Mouse (Mus musculus): ENCODE data around the gene Abi2.
A peak's percentile ranks its signal among the peaks of the same experiment; 100 is the strongest.
"Not testable (repeated sequence)": the region's sequence is repeated elsewhere in the genome, so short reads cannot be mapped to it uniquely, and the experiment has no call there.

The Abi2 gene

DNA sequence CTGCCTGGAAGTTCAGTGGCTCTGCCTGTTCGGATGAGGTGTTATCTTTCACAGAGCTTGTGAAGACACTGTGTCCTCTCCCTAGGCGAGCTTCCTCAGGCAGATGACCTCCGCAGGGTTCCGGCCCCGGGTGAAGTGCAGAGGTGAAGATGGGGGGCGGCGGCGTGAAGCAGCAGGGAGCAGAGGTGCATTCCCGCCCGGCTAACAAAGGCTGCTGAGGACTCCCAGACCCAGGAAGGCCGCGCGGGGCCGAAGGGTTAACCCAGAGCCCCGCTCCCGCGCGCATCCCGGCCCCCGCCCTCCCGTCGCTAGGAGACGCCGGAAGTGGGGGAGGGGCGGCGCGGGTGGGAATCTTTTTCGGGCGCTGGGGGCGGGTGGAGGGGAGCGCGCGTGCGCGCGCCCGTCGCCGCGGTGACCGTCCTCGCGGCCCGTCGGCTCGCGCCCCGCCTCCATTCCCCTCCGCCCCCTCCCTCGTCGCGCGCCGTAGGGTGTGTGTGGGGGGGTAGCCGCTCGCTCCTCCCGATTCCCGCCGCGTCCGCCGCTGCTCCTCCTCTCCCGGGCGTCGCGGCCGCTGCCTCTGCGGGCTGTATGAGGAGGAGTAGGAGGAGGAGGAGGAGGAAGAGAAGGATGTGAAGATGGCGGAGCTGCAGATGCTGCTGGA lies at the start of gene Abi2:
TSS of gene Abi2 (plus strand) at position 452 of the 661 bp plus-strand sequence.
- DNase-seq: peak; percentile 89

DNA sequence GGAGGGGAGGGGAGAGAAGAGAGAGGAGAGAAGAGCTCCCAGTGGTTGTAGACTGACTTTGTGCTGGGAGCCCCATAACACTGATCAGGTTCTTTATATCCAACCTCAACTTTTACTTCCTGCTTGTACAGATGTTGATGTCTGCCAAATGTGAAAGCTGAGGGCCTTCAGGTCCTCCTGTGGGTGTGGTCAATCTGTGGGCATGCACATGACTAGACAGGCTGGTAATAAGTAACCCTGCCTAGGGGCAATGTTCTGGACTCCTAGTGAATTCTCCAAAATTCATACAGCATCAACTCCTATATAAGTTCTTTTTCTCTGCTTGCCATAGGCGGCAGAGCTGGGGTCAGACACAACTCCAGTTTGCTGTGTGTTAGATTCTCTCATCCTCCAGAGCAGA lies 47.8 kb upstream of the Abi2 start:
- no peak for DNase-seq

DNA sequence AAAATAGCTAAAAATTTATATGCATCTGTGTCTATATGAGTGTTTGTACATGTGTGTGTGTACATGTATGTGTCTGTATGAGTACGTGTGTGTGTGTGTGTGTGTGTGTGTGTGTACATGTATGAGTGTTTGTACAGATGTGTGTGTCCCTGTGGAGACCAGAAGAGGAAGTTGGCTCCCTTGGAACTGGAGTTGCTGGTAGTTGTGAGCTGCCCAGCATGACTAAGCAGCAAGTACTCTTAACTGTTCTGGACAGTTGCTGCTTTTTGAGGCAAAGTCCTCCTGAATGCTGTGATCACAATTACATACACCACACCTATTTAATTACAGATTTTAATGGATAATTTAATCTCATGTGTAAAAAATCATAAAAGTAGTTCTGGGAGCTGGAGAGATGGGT lies 32.9 kb upstream of the Abi2 start:
- no peak for DNase-seq

DNA sequence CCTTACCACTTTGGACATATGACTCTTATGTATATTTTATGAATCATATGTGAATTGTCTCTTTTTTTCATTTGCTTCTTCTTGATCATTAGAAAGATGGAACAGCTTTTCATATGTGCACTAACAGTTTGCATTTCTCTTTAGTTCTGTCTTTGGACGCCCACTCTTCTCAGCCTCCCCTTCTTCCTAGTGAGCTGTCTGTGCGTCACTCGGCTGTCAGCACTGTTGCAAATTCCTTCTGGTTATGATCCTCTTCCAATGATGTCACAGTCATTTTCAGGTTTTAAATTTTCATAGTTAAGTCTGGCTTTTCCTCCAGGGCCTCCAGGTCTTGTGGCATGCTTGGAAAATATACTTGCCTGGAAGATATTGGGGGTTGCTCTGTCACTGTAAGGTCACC lies 27.5 kb upstream of the Abi2 start:
- DNase-seq: no peak

DNA sequence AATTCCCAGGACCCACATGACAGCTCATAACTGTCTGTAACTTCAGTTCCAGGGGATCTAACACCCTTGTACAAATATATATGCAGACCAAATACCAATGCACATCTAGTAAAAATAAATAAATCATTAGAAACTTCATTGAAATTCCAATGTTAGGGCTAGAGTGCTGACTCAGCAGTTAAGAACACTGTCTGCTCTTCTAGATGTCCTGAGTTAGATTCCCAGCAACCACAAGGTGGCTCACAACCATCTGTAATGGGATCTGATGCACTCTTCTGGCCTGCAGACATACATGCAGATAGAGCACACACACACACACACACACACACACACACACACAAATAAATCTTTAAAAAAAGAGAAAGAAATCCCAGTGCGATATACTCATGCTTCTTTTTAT lies 4.6 kb upstream of the Abi2 start:
- DNase-seq: no peak

DNA sequence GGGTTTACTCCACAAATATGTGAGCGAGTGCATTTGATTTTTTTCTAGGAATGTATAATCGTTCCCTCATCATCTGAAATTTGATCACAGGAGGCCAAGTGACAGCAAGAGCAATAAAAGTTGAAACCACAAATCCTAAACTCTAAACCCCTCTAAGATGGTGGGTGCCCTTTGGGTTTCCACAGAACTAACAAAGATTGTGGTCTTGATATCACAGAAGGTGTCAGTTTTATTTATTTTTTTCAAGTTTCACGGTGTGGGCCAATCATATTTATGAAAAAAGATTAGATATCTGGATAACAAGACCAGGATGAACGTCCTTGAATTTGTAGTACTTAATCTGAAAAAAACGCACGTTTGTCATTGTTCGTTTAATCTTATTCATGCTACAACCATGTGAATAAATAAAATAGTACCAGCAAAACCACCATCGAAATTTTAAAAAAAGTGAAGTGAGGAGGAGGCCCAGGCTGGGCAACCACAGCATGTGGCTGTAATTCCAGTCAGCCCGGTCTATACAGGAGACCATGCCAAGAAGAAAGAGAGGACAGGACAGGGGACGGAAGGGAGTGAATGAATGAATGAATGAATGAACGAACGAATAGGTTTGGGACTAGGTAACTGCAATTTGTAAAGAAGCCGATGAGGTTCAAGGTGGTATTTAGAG lies 785 bp upstream of the Abi2 start:
- DNase-seq: no peak

DNA sequence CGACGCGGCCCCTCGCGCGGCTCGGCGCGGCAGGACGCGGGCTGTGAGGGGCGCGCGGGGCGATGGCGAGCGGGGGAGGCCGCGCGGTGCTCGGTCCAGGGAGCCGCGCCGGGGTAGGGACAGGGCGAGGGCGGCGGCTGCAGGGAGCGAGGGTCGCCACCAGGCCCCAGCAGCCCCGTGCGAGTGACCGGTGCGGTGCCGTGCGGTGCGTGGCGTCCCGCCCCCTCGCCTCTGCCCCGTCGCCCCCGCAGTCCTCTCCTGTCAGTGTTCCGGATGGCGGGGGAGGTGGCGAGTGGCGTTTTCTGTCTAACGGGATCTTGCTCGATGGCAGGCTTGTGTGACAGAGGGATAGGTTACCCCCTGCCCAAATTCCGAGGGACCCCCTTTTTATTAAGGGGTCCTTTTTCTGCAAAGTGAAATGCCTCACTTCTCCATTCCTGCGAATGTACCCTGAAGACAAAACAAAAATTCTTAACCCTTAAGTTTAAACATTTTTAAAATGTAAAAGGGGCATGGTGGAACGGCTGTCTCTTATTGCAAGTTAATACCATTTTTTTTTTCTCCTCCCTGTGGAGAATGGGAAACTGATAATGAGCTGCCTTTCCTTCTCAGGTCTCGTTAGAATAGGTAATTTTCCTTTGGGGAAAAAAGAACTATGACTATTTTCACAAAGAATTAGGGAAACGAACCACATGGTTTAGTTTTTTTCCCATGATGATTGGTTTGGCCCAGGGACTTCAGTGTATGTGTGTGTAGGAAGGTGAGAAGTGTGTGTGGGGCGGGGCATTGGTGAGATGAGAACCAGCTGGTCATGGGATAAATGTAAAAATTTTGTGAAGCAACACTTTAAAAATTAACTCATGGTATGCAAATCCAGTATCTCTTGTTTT lies 754 bp downstream of the Abi2 start:
- DNase-seq: peak; percentile 61

DNA sequence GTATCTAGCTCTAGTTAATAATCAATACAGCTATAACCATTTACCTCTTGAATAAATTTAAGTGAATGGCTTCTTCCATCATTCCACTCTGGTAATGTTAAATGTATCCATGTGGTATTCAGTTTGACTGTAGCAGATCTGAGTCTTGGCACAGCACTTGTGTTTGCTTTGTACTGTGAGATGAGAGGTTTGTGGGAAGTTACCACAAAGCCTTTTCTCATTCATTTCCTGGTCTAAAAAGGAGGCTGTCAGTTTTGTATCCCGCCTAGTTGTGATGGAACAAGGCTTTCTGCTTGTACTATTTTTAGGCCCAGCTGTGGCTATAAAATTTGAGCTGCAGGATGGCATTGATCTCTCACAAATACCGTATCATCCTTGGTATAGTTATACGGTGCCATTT lies 7.3 kb downstream of the Abi2 start:
- no peak for DNase-seq

DNA sequence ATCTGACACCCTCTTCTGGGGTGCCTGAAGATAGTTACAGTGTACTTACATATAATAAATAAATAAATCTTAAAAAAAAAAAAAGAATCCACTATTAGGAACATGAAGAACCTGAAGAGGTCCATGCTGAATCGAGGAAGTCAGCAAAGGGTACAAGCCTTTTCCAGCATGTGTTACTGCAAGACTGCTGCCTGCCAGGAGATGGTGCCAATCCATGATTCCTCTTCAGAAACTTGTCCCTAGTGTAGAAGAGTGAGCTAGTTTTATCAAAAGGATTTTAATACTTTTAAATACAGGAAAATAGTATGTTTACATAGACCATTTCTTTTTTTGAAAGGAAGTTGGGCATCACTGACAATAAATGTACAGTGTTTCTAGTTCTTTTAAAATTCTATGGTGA lies 14.5 kb downstream of the Abi2 start:
- DNase-seq: no peak

DNA sequence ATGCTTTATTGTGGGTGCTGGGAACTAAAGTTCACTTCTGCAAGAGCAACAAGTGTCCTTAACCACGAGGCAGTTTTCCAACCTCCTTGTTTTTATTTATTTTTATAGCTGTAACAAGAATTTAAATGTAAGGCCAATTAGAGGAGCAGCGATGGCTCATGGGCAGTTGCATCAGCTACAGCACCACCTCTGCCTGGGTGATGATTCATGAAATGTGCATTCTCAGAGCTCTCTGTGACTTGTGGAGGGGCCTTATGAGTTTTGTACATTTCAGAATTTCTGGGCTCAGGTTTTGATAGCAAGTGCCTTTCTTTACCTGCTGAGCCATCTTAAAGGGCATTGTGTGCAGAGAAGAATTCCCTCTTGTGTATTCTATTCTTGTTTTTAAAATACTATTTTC lies 18.9 kb downstream of the Abi2 start:
- DNase-seq: no peak

DNA sequence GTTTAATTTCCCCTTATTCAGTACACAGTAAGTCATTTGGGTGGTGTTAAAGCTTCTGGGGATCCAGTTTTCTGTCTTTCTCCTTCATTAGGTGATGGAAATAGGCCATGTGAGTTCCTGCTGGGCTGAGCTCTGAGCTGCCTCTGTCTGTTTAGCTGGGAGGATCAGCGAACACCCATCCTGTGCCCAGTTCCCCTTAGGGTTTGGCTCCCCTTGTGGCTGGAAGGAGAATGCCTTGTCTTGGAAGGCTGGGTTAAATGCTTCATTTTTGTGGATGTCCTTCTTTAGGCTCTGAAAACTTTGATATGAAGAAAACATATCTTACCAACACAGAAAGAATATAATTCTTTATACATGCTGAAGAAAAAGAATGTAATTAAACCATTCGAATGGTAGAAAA lies 19.5 kb downstream of the Abi2 start:
- DNase-seq: peak; percentile 32

DNA sequence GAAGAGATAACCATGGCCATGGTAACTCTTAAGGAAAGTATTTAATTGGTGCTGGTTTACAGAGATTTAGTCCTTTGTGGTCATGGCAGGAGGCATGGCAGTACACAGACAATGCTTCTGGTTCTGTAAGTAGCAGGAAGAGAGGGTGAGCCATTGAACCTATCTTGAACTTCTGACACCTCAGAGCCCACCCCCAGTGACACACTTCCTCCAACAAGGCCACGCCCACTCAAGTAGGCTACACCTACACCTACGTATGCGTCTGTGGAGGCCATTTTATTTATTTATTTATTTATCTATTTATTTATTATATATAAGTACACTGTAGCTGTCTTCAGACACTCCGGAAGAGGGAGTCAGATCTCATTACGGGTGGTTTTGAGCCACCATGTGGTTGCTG lies 22.1 kb downstream of the Abi2 start:
- DNase-seq: no peak

DNA sequence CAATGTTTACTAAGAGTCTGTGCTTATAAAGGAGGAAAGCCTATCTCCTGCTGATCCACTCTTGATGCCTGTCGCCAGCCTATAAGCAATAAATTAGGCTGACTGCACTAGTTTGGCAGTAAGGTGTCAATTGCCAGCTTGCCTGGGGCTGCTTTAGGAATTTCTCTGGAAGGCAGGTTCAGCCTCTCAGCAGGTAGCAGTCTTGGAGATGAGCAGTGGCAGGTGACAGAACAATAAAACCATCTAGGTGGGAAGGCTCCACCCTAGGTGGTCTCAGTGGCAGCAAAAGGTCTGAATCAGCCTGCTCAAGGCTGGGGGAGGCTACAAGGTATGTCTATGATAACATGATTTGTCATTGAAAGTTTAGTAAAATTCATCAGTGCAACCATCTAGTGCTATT lies 23.1 kb downstream of the Abi2 start:
- no peak for DNase-seq

DNA sequence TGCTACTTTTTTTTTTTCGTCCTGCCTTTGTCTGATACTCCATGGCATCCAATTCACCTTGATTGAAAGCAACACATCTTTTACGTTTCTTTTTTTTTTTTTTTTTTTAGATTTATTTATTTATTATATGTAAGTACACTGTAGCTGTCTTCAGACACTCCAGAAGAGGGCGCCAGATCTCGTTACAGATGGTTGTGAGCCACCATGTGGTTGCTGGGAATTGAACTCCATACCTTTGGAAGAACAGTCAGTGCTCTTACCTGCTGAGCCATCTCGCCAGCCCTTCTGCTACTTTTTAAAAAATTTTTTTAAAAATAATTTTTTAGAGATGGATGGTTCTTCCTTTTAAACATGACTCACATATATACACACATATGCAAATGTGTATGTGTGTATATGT lies 32.0 kb downstream of the Abi2 start:
- not testable (repeated sequence) for DNase-seq

DNA sequence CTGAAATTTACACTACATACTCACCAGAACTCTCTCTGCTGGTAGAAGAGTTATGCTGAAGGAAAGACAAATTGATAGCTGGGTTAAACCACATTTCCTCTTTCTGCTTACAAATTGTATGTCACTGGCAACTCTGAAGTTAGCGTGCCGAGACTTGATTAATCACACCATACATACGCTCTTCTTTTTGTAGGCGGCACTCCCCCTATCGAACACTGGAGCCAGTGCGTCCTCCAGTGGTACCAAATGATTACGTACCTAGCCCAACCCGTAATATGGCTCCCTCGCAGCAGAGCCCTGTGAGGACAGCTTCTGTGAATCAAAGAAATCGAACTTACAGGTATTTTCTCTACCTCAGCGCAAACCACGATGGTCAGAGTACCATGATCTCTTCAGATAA lies 37.6 kb downstream of the Abi2 start:
- no peak for DNase-seq

DNA sequence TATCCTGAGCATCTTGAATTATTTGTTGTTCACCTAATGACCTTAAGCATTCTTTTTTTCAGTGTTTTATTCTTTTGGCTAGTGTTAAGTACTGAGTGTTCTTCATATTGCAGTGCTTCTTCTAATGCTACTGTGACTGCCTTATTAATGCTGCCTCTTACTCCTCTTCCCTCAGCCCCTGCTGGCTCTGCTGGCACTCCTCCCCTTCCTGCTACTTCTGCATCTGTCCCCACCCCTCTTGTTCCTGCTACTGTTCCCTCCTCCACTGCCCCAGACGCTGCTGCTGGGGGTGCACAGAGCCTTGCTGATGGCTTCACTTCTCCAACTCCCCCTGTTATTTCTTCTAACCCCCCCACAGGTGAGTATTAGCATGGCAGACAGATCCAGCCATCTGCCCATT lies 40.5 kb downstream of the Abi2 start:
- DNase-seq: no peak

DNA sequence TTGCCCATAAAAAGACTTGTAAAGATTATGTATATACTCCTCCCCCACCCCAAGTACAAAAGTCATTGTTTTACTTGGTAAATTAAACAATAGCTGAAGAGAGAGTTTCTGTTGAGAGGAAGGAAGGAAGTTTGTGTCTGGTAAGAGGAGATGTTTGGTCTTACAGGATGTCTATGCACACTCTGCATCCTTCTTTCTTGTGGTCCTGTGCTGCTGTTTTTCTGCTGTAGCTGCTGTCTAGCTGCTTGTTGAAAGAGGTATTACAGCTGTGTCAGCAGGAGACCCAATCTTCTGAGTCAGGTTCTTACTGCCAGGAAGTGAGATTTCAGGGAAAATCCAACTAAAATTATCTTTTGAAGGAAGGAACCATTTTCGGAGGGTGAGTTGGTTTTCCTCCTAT lies 51.2 kb downstream of the Abi2 start:
- no peak for DNase-seq

DNA sequence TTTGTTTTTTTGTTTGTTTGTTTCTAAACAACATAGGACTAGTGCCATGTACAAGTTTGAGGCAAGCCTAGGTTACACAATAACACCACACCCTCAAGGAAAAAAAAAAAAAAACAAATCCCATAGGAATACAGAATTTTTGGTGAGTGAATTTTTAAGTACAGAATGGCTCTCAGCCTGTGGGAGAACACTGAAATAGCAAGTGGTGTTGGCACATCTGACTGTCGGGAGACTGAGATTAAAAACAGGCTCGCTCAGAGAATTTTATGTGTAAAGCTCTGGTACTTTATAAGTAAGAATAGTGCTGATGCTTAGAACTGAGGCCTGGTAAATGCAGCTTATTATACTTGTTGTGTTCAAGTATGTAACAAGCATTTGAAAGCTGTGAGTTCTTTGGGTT lies 60.1 kb downstream of the Abi2 start:
- no peak for DNase-seq

DNA sequence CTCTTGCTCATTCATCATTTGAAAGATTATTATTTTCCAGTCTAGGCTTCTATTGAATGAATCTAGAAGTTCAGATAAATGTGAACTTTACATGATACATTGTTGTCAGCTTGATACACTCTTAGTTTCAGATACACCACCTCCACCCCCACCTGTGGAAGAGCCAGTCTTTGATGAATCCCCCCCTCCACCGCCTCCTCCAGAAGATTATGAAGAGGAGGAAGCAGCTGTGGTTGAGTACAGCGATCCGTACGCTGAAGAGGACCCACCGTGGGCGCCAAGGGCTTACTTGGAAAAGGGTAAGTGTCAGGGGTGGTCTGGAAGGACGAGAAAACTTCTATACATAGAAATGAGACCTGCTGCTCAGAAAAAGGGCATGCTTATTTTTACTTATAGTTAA lies 61.1 kb downstream of the Abi2 start:
- no peak for DNase-seq

DNA sequence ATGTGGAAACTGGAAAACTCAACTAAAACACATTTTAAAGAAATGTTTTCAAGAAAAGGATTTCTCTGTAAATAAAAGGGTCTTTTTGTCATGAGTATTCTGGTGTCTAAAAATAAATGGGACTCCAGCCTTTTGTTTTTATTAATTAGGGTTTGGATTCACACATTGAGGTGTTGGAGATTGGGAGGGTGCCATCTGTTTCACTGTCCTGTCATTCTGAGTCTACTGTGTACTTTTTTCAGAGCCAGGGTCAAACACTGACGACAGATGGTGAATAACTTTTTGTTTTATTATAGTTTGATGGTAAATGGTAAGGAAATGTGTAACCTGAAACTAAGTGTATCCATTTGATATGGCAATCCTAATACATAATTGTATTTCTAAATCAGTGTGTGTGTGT lies 72.1 kb downstream of the Abi2 start:
- DNase-seq: no peak

DNA sequence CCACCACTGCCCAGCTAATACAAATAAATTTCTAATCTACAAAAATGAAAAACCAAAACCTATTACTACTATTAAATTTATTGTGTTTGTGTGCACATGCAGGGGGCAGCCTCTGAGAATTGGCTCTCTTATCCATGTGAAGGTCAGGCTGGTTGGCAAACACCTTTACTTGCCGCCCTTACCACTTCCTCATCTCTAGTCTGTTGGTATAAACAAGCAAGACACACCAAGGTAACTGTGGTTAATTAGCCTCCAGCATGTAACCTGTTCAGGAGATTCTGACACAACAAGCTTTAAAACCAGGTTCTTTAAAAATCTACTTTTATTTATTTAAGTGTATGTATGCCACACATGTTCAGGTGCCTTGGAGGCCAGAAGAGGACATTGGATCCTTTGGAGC lies 73.5 kb downstream of the Abi2 start:
- no peak for DNase-seq

DNA sequence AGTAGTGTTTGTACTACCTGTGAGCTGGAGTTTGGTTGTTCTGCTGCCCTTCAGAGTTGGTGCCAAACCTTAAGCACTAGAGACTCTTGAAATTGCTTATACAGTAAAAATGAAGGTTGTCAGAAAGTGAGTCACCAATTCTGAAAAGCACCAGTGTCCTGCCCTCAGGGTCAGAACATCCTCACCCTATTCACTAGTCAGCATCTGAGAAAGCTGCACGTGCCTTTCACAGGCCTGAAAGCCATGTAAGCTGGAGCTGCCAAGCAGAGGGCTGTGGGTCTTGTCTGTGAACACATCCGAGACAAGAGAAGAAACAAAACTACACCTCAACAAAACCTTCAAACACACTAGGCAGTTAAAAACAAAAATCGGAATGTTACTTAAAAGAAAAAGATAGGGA lies 76.2 kb downstream of the Abi2 start:
- no peak for DNase-seq

DNA sequence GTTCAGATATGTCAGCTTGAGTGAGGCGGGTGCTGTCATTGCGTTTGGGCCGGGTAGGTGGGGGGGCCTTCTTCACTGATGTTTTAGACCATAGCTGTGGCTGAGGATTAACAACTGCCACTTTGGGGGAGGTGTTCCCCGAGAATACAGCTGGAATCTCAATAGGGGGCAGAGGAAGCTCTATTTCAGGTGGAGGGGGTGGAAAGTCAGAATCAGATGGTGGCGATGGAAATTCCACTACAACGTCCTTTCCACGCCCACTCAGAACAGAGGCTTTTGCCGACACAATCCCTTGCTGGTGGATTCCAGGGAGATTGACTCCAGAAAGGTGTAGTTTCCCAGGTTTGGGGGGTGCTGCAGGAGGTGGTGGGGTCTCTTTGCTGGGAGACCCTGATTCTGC lies 79.2 kb downstream of the Abi2 start:
- DNase-seq: no peak

DNA sequence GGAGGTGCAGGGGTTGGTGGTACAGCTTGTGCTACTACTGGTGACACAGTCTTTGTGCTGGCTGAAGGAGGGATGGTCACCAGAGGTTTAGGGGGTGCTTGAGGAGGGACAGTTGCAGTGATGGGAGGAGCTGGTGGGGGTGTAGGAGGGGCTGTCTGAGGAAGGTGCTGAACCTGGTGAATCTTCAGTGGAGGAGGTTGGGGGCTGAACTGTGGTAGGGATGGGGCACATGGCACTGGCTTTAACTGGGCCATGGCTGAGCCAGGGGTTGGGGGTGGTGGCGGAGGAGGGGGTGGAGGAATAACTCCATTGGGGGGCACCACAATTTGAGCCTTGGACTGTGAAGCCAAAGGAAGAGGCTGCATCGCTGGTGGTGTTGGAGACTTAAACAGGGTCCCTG lies 80.2 kb downstream of the Abi2 start:
- DNase-seq: no peak

Measured in cerebellum, adult 8-10 months (tissue).